Mouse (Mus musculus): Measurements from ENCODE around the gene Zfr. TPM values are rescaled to one million over a fixed set of nuclear protein-coding genes. Genes with fewer than 3 reads are reported as not detected.
"Not testable (repeated sequence)": the region's sequence is repeated elsewhere in the genome, so short reads cannot be mapped to it uniquely, and the experiment has no call there.

The Zfr gene
- polyA plus RNA-seq, 1 experiment from 2014 or later: 52.9 TPM

DNA sequence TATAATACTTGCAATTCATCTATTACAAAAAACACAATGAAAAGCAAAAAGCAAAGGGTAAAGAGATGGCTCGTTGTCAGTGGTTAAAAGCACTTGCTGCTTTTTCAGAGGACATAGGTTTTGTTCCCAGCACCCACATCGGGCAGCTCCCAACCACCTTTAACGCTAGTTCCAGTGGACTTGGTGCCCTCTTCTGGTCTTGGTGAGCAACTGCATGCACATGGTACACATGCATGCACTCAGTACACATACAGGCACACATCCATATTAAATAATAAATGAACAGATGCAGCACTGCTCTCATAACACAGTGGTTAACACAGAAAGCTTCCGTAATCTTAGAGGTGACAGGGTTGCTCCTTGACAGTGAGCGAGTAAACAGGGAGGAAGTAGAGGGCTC lies 20.3 kb upstream of the Zfr start:
- no peaks in the 10 kb centered on the region for H3K4me1 ChIP-seq (replicated peaks; ENCODE audit: control insufficient read depth, insufficient read depth)
- 93% methylated on average over 5 of the region's 5 CpGs for WGBS
- no peak overlapping the region for H3K4me3 ChIP-seq (ENCODE audit: low read depth, low read length)
- no peak overlapping the region for H3K27ac ChIP-seq (replicated peaks)
- no peak overlapping the region for H3K9ac ChIP-seq (ENCODE audit: low read length)
- no peaks in the 10 kb centered on the region; the same call in 1 of the 2 replicates for H3K9me3 ChIP-seq (ENCODE audit: control insufficient read depth, low read length)
- H3K27me3 ChIP-seq (ENCODE audit: control insufficient read depth, insufficient read depth, low read length): no peaks in the 10 kb centered on the region
- no peaks in the 10 kb centered on the region for H3K36me3 ChIP-seq (ENCODE audit: control insufficient read depth, insufficient read depth, low read length)
- ATAC-seq (ENCODE audit: low FRiP score, low TSS enrichment) (no peak), DNase-seq (ENCODE audit: low spot score) (no peak)
- TF ChIP-seq CTCF (IDR thresholded peaks at IDR 0.05; ENCODE audit: low read depth): peak; percentile 27; the same call in 1 of the 2 replicates
- TF ChIP-seq EP300 (optimal IDR thresholded peaks at IDR 0.05): no peak
- no peak overlapping the region for H3K4me2 ChIP-seq (replicated peaks; ENCODE audit: low read depth)

DNA sequence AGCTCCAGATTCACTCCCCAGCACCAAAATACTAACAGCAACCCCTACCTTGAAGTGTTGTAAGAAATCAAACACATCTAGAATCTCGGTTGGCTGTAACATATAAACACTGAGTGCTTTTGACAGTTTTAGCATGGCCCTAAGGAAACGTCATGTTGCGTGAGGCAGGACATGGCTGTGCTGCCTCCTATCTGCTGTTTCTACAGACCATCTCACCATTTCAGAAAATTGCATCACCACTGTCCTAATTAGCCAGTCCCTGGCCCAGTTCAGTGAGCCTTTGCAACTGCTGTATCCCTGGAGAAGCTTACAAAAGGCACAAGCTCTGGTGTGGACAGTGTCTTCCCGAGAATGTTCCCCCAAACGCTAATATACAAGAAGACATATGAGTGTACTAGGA lies 16.7 kb upstream of the Zfr start:
- WGBS: 51% methylated on average over 5 of the region's 5 CpGs
- ATAC-seq (ENCODE audit: low FRiP score, low TSS enrichment) (no peak), DNase-seq (ENCODE audit: low spot score) (peak; percentile 7)

DNA sequence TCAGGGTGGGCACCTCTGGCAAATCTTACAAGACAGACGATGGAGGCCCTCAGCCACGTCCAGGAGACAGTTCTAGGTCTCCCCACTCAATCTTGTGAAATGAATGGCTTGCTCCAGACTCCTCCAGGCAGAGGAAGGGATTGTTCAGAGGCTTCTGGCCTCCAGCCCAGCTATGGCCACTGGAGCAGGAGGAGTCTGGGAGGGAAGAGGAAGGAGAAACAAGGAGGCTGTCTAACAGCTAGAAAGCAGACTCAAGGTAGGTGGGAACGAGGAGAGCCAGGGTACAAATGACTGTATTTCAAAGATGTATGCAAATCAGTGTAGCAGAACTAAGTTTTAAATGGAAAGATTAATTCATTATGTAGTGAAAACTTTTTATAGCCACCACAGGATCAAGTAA lies 13.9 kb upstream of the Zfr start:
- H3K4me2 ChIP-seq (replicated peaks; ENCODE audit: low read depth): no peak overlapping the region
- no peak overlapping the region for H3K9ac ChIP-seq (ENCODE audit: low read length)
- no peaks in the 10 kb centered on the region for H3K9me3 ChIP-seq (ENCODE audit: control insufficient read depth, low read length)
- H3K4me3 ChIP-seq (ENCODE audit: low read depth, low read length): no peak overlapping the region
- DNase-seq (ENCODE audit: low spot score): peak; percentile 19
- no peak overlapping the region for H3K27ac ChIP-seq (replicated peaks)
- no peak for TF ChIP-seq CTCF (IDR thresholded peaks at IDR 0.05; ENCODE audit: low read depth)
- H3K36me3 ChIP-seq (ENCODE audit: control insufficient read depth, insufficient read depth, low read length): no peaks in the 10 kb centered on the region
- H3K4me1 ChIP-seq (replicated peaks; ENCODE audit: control insufficient read depth, insufficient read depth): no peaks in the 10 kb centered on the region
- 41% methylated on average over 3 of the region's 3 CpGs for WGBS
- H3K27me3 ChIP-seq (ENCODE audit: control insufficient read depth, insufficient read depth, low read length): no peaks in the 10 kb centered on the region
- ATAC-seq (ENCODE audit: low FRiP score, low TSS enrichment): no peak

More for the DNA sequence above, 16.7 kb upstream of the Zfr start:
- Histone ChIP-seq H3K4me2 (replicated peaks; ENCODE audit: low read depth) (no peak overlapping the region), H3K4me3 (ENCODE audit: low read depth, low read length) (no peak overlapping the region), H3K27me3 (ENCODE audit: control insufficient read depth, insufficient read depth, low read length) (no peaks in the 10 kb centered on the region), H3K4me1 (replicated peaks; ENCODE audit: control insufficient read depth, insufficient read depth) (no peaks in the 10 kb centered on the region), H3K9me3 (ENCODE audit: control insufficient read depth, low read length) (no peaks in the 10 kb centered on the region; the same call in 1 of the 2 replicates), H3K36me3 (ENCODE audit: control insufficient read depth, insufficient read depth, low read length) (no peaks in the 10 kb centered on the region), H3K27ac (replicated peaks) (no peak overlapping the region), H3K9ac (ENCODE audit: low read length) (no peak overlapping the region)
- TF ChIP-seq CTCF (IDR thresholded peaks at IDR 0.05; ENCODE audit: low read depth) (peak; percentile 45), EP300 (optimal IDR thresholded peaks at IDR 0.05) (no peak)

- DNase-seq (ENCODE audit: low spot score): peak; percentile 2
- Histone ChIP-seq H3K27ac (replicated peaks) (no peak overlapping the region), H3K4me1 (replicated peaks; ENCODE audit: control insufficient read depth, insufficient read depth) (no peaks in the 10 kb centered on the region), H3K9me3 (ENCODE audit: control insufficient read depth, low read length) (no peaks in the 10 kb centered on the region), H3K36me3 (ENCODE audit: control insufficient read depth, insufficient read depth, low read length) (no peaks in the 10 kb centered on the region), H3K4me2 (replicated peaks; ENCODE audit: low read depth) (no peak overlapping the region), H3K27me3 (ENCODE audit: control insufficient read depth, insufficient read depth, low read length) (no peaks in the 10 kb centered on the region), H3K4me3 (ENCODE audit: low read depth, low read length) (no peak overlapping the region), H3K9ac (ENCODE audit: low read length) (no peak overlapping the region)
- ATAC-seq (ENCODE audit: low FRiP score, low TSS enrichment): no peak
- 89% methylated on average over 2 of the region's 2 CpGs for WGBS
- no peak for TF ChIP-seq EP300 (optimal IDR thresholded peaks at IDR 0.05)
- TF ChIP-seq CTCF (IDR thresholded peaks at IDR 0.05; ENCODE audit: low read depth): no peak
These were observed 12.8 kb upstream of the Zfr start for GRCm38 (mm10) chr15:12104827-12105226.

GRCm38 (mm10) chr15:12106430-12106829 lies 11.2 kb upstream of the Zfr start:
- WGBS: 87% methylated on average over 12 of the region's 12 CpGs
- Histone ChIP-seq H3K4me2 (replicated peaks; ENCODE audit: low read depth) (no peak overlapping the region), H3K4me1 (replicated peaks; ENCODE audit: control insufficient read depth, insufficient read depth) (peaks cover under 1% of the 10 kb centered on the region; the same call in 1 of the 2 replicates), H3K27ac (replicated peaks) (no peak overlapping the region), H3K36me3 (ENCODE audit: control insufficient read depth, insufficient read depth, low read length) (no peaks in the 10 kb centered on the region), H3K27me3 (ENCODE audit: control insufficient read depth, insufficient read depth, low read length) (no peaks in the 10 kb centered on the region), H3K4me3 (ENCODE audit: low read depth, low read length) (no peak overlapping the region), H3K9me3 (ENCODE audit: control insufficient read depth, low read length) (no peaks in the 10 kb centered on the region), H3K9ac (ENCODE audit: low read length) (no peak overlapping the region)
- DNase-seq (ENCODE audit: low spot score) (peak; percentile 9), ATAC-seq (ENCODE audit: low FRiP score, low TSS enrichment) (no peak)
- no peak for TF ChIP-seq EP300 (optimal IDR thresholded peaks at IDR 0.05)
- no peak for TF ChIP-seq CTCF (IDR thresholded peaks at IDR 0.05; ENCODE audit: low read depth)

- ATAC-seq (ENCODE audit: low FRiP score, low TSS enrichment) (peak; percentile 16; the same call in 1 of the 2 replicates), DNase-seq (ENCODE audit: low spot score) (peak; percentile 19)
- no peak overlapping the region for H3K4me2 ChIP-seq (replicated peaks; ENCODE audit: low read depth)
- H3K36me3 ChIP-seq (ENCODE audit: control insufficient read depth, insufficient read depth, low read length): no peaks in the 10 kb centered on the region
- no peaks in the 10 kb centered on the region for H3K9me3 ChIP-seq (ENCODE audit: control insufficient read depth, low read length)
- TF ChIP-seq CTCF (IDR thresholded peaks at IDR 0.05; ENCODE audit: low read depth) (peak; percentile 62), EP300 (optimal IDR thresholded peaks at IDR 0.05) (no peak)
- WGBS: 64% methylated on average over 4 of the region's 4 CpGs
- H3K27me3 ChIP-seq (ENCODE audit: control insufficient read depth, insufficient read depth, low read length): no peaks in the 10 kb centered on the region
- H3K4me1 ChIP-seq (replicated peaks; ENCODE audit: control insufficient read depth, insufficient read depth): peaks cover 3% of the 10 kb centered on the region; the same call in 1 of the 2 replicates
- no peak overlapping the region for H3K9ac ChIP-seq (ENCODE audit: low read length)
- no peak overlapping the region for H3K4me3 ChIP-seq (ENCODE audit: low read depth, low read length)
- no peak overlapping the region for H3K27ac ChIP-seq (replicated peaks)
These were observed 9.4 kb upstream of the Zfr start for GRCm38 (mm10) chr15:12108200-12108599.

DNA sequence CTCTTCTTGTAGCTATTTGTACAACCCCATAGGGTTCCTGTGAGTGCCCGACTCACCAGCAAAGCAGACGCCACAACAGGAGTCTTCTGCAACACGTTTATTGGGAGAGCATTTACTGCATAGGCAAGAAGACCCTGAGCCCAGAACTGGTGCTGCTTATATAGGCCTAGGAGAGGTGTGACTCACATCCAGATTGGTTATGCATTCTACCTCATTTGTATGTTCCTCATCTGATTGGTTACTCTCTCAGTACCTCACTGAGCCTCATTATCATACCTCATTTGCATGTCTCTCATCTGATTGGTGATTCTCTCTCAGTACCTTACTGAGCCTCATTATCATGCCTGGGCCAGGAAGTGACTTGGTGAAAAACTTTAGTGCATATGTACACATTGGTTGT lies 8.7 kb upstream of the Zfr start:
- H3K36me3 ChIP-seq (ENCODE audit: control insufficient read depth, insufficient read depth, low read length); H3K27me3 ChIP-seq (ENCODE audit: control insufficient read depth, insufficient read depth, low read length); H3K27ac ChIP-seq (replicated peaks); H3K4me3 ChIP-seq (ENCODE audit: low read depth, low read length); H3K4me2 ChIP-seq (replicated peaks; ENCODE audit: low read depth); DNase-seq (ENCODE audit: low spot score); H3K4me1 ChIP-seq (replicated peaks; ENCODE audit: control insufficient read depth, insufficient read depth); H3K9ac ChIP-seq (ENCODE audit: low read length); ATAC-seq (ENCODE audit: low FRiP score, low TSS enrichment); H3K9me3 ChIP-seq (ENCODE audit: control insufficient read depth, low read length): not testable (repeated sequence)
- WGBS: 71% methylated on average over 3 of the region's 3 CpGs
